Mouse (Mus musculus) liver, embryonic 12.5 days (tissue): ENCODE measurements around the gene Slc6a5. TPM values are rescaled to one million over a fixed set of nuclear protein-coding genes. Genes with fewer than 3 reads are reported as not detected.

Experiments used
- polyA plus RNA-seq: library from polyadenylated mRNA; unstranded; fragments of >200 nt; fragmentation: Nextera tagmentation; extraction: Ambion mirVana; gene quantifications from 2 replicates; pipeline ENCODE4 v1.2.1, GENCODE M21; 2016

Slc6a5 gene
- polyA plus RNA-seq, 1 experiment from 2014 or later: not detected

Other genes starting within 250 kb of the Slc6a5 start
- gene Htatip2, start 151.0 kb upstream of the Slc6a5 start, polyA plus RNA-seq: 37.0 and 37.7 TPM in 2 replicates
- gene Prmt3, start 131.8 kb upstream of the Slc6a5 start, polyA plus RNA-seq: 46.1 and 48.0 TPM in 2 replicates
- 0.33 and 0.50 TPM in 2 replicates for gene Nell1, start 64.7 kb downstream of the Slc6a5 start, polyA plus RNA-seq